Mouse (Mus musculus): ENCODE results near the gene Dync1i1. TPM values are rescaled to one million over a fixed set of nuclear protein-coding genes. Genes with fewer than 3 reads are reported as not detected.

Dync1i1 gene
- polyA plus RNA-seq, 1 experiment from 2014 or later: 0.85 TPM

- H3K4me2 ChIP-seq (replicated peaks; ENCODE audit: low read depth): no peak overlapping the region
- no peak overlapping the region for H3K27ac ChIP-seq (replicated peaks)
- H3K27me3 ChIP-seq (ENCODE audit: control insufficient read depth, insufficient read depth, low read length): no peaks in the 10 kb centered on the region
- DNase-seq (ENCODE audit: low spot score) (no peak), ATAC-seq (ENCODE audit: low FRiP score, low TSS enrichment) (no peak)
- H3K9me3 ChIP-seq (ENCODE audit: control insufficient read depth, low read length): no peaks in the 10 kb centered on the region
- WGBS: 56% methylated on average over 2 of the region's 2 CpGs
- no peak overlapping the region for H3K4me3 ChIP-seq (ENCODE audit: low read depth, low read length)
- H3K9ac ChIP-seq (ENCODE audit: low read length): no peak overlapping the region
- TF ChIP-seq EP300 (optimal IDR thresholded peaks at IDR 0.05) (no peak), CTCF (IDR thresholded peaks at IDR 0.05; ENCODE audit: low read depth) (no peak)
- no peaks in the 10 kb centered on the region for H3K4me1 ChIP-seq (replicated peaks; ENCODE audit: control insufficient read depth, insufficient read depth)
- H3K36me3 ChIP-seq (ENCODE audit: control insufficient read depth, insufficient read depth, low read length): no peaks in the 10 kb centered on the region
These were observed 189.6 kb downstream of the Dync1i1 start for GRCm38 (mm10) chr6:5915028-5915427.

DNA sequence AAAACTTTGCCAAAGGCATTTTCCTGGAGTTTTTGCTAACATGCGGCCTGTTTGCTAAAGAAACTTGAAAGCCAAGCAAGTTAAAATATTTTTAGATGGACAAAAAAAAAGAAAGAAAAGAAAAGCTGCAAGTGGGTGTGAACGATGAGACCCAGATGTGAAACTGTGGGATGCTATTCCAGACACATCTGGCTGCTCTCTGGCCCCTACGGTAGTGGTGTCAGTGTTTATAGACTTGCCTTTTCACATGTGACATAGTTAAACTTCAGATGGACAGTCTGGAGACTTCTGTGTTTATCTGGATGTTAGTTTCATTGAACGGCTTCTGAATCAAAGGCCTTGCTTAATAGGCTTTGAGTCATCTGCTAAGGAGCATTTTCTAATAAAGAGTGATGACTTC, 195.2 kb downstream of the Dync1i1 start:
- no peak for TF ChIP-seq CTCF (IDR thresholded peaks at IDR 0.05; ENCODE audit: low read depth)
- no peak for TF ChIP-seq EP300 (optimal IDR thresholded peaks at IDR 0.05)
- H3K27ac ChIP-seq (replicated peaks): no peak overlapping the region
- no peaks in the 10 kb centered on the region for H3K4me1 ChIP-seq (replicated peaks; ENCODE audit: control insufficient read depth, insufficient read depth)
- no peak overlapping the region for H3K4me2 ChIP-seq (replicated peaks; ENCODE audit: low read depth)
- 53% methylated on average over 4 of the region's 4 CpGs for WGBS
- H3K36me3 ChIP-seq (ENCODE audit: control insufficient read depth, insufficient read depth, low read length): no peaks in the 10 kb centered on the region
- no peaks in the 10 kb centered on the region for H3K9me3 ChIP-seq (ENCODE audit: control insufficient read depth, low read length)
- H3K4me3 ChIP-seq (ENCODE audit: low read depth, low read length): no peak overlapping the region
- ATAC-seq (ENCODE audit: low FRiP score, low TSS enrichment): no peak
- H3K27me3 ChIP-seq (ENCODE audit: control insufficient read depth, insufficient read depth, low read length): no peaks in the 10 kb centered on the region
- no peak overlapping the region for H3K9ac ChIP-seq (ENCODE audit: low read length)
- no peak for DNase-seq (ENCODE audit: low spot score)

DNA sequence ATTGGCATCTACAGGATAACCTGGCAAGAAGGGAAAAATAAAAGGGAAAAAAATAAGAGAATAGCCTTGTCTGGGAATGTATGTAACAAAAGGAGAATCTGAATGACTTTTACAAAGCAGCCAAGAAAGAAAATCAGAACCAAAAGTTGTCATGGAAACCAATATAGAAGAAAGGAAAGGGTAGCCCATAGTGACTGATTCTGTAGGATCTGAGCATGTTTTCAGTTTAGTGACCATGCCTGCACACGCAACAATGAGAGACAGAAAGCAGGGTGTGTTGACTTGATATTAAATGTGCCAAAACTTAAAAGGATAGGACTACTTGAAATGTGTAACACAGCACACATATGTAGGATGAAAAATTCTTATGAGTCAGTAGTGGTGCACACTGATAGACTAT, 197.2 kb downstream of the Dync1i1 start:
- Histone ChIP-seq H3K4me2 (replicated peaks; ENCODE audit: low read depth) (no peak overlapping the region), H3K9me3 (ENCODE audit: control insufficient read depth, low read length) (no peaks in the 10 kb centered on the region), H3K27me3 (ENCODE audit: control insufficient read depth, insufficient read depth, low read length) (no peaks in the 10 kb centered on the region), H3K9ac (ENCODE audit: low read length) (no peak overlapping the region), H3K27ac (replicated peaks) (no peak overlapping the region), H3K4me3 (ENCODE audit: low read depth, low read length) (no peak overlapping the region), H3K4me1 (replicated peaks; ENCODE audit: control insufficient read depth, insufficient read depth) (no peaks in the 10 kb centered on the region), H3K36me3 (ENCODE audit: control insufficient read depth, insufficient read depth, low read length) (no peaks in the 10 kb centered on the region)
- DNase-seq (ENCODE audit: low spot score) (no peak), ATAC-seq (ENCODE audit: low FRiP score, low TSS enrichment) (no peak)
- TF ChIP-seq EP300 (optimal IDR thresholded peaks at IDR 0.05) (no peak), CTCF (IDR thresholded peaks at IDR 0.05; ENCODE audit: low read depth) (no peak)
- 83% methylated on average over 1 of the region's 1 CpGs for WGBS

DNA sequence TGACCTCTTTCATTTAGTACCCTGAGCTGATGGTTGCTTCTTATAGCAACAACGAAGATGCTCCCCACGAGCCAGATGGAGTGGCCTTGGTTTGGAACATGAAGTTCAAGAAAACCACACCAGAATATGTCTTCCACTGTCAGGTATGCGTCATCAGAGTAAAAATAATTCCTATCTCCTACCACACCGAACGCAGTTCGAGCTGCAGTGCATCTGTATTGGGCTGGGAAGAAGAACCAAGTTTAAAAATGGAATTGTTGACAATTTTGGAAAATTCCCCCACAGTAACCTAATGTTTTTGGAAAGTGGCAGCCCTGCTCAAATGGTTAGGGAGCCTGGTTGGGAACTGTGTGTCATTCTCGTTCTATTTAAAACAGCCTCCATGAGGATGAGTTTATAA, 197.7 kb downstream of the Dync1i1 start:
- WGBS: 85% methylated on average over 7 of the region's 7 CpGs
- no peaks in the 10 kb centered on the region for H3K9me3 ChIP-seq (ENCODE audit: control insufficient read depth, low read length)
- H3K27ac ChIP-seq (replicated peaks): no peak overlapping the region
- ATAC-seq (ENCODE audit: low FRiP score, low TSS enrichment): no peak
- H3K27me3 ChIP-seq (ENCODE audit: control insufficient read depth, insufficient read depth, low read length): no peaks in the 10 kb centered on the region
- H3K4me2 ChIP-seq (replicated peaks; ENCODE audit: low read depth): no peak overlapping the region
- no peaks in the 10 kb centered on the region for H3K36me3 ChIP-seq (ENCODE audit: control insufficient read depth, insufficient read depth, low read length)
- no peak for DNase-seq (ENCODE audit: low spot score)
- no peak overlapping the region for H3K9ac ChIP-seq (ENCODE audit: low read length)
- TF ChIP-seq CTCF (IDR thresholded peaks at IDR 0.05; ENCODE audit: low read depth) (no peak), EP300 (optimal IDR thresholded peaks at IDR 0.05) (no peak)
- H3K4me3 ChIP-seq (ENCODE audit: low read depth, low read length): no peak overlapping the region
- H3K4me1 ChIP-seq (replicated peaks; ENCODE audit: control insufficient read depth, insufficient read depth): no peaks in the 10 kb centered on the region

GRCm38 (mm10) chr6:5930140-5930539, 204.7 kb downstream of the Dync1i1 start:
- TF ChIP-seq CTCF (IDR thresholded peaks at IDR 0.05; ENCODE audit: low read depth) (no peak), EP300 (optimal IDR thresholded peaks at IDR 0.05) (no peak)
- DNase-seq (ENCODE audit: low spot score) (no peak), ATAC-seq (ENCODE audit: low FRiP score, low TSS enrichment) (no peak)
- no peaks in the 10 kb centered on the region for H3K9me3 ChIP-seq (ENCODE audit: control insufficient read depth, low read length)
- no peak overlapping the region for H3K4me2 ChIP-seq (replicated peaks; ENCODE audit: low read depth)
- no peak overlapping the region for H3K9ac ChIP-seq (ENCODE audit: low read length)
- WGBS: 88% methylated on average over 8 of the region's 8 CpGs
- H3K27me3 ChIP-seq (ENCODE audit: control insufficient read depth, insufficient read depth, low read length): no peaks in the 10 kb centered on the region
- H3K36me3 ChIP-seq (ENCODE audit: control insufficient read depth, insufficient read depth, low read length): no peaks in the 10 kb centered on the region
- no peak overlapping the region for H3K27ac ChIP-seq (replicated peaks)
- H3K4me3 ChIP-seq (ENCODE audit: low read depth, low read length): no peak overlapping the region
- no peaks in the 10 kb centered on the region for H3K4me1 ChIP-seq (replicated peaks; ENCODE audit: control insufficient read depth, insufficient read depth)

DNA sequence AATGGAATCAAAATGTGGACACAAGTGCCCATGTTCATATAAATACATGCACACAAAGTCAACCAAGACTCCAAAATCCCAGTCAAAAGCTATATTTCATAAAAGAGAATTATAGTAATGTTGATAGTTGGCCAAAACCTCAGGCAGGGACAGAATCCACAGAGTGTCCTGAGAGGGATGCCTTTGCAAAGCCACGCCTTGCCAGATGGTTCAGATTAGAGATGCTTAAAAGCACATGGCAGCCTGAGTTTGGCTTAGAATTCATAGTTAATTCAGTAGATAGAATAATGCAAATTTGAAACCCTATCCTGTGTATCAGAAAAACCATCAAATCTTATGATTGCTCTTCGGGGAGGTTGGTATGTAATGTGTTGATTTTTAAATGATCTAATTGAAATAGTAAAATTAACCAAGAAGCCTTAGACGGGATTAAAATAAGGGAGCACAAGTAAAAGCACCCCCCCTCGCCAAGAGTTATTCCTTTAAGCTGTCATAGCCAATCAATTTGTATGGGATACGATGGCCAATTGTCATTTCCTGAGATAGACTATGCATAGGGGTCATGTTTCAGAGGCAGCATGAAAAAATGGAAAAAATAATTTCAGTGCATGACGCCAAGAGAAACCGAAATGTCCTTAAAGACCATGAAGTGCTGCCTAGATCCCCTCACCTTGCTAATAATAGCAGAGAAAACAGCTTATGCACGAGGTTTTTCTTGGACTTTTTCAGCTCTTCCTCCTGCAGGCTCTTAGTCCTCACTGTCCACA, 210.3 kb downstream of the Dync1i1 start:
- Histone ChIP-seq H3K27ac (replicated peaks) (no peak overlapping the region), H3K9ac (ENCODE audit: low read length) (no peak overlapping the region), H3K27me3 (ENCODE audit: control insufficient read depth, insufficient read depth, low read length) (no peaks in the 10 kb centered on the region), H3K9me3 (ENCODE audit: control insufficient read depth, low read length) (no peaks in the 10 kb centered on the region), H3K4me3 (ENCODE audit: low read depth, low read length) (no peak overlapping the region), H3K4me2 (replicated peaks; ENCODE audit: low read depth) (no peak overlapping the region), H3K4me1 (replicated peaks; ENCODE audit: control insufficient read depth, insufficient read depth) (no peaks in the 10 kb centered on the region), H3K36me3 (ENCODE audit: control insufficient read depth, insufficient read depth, low read length) (no peaks in the 10 kb centered on the region)
- no peak for ATAC-seq (ENCODE audit: low FRiP score, low TSS enrichment)
- no peak for TF ChIP-seq EP300 (optimal IDR thresholded peaks at IDR 0.05)
- no peak for TF ChIP-seq CTCF (IDR thresholded peaks at IDR 0.05; ENCODE audit: low read depth)
- WGBS: 86% methylated on average over 8 of the region's 8 CpGs
- no peak for DNase-seq (ENCODE audit: low spot score)
